Mouse (Mus musculus): ENCODE measurements at regions not wholly inside any gene's neighbourhood (a gene's known extent, or its start where the extent isn't known, plus 50 kb on each side); places are given as distances from the start of the nearest gene placed in this dataset.
"Not testable (repeated sequence)": the region's sequence is repeated elsewhere in the genome, so short reads cannot be mapped to it uniquely, and the experiment has no call there.

GRCm38 (mm10) chr14:53635206-53635605 lies 618.7 kb downstream of the Dad1 start:
- not testable (repeated sequence) for TF ChIP-seq CTCF (IDR thresholded peaks at IDR 0.05; ENCODE audit: extremely low read depth, insufficient read depth, insufficient read length, insufficient replicate concordance); POLR2A (IDR thresholded peaks at IDR 0.05; ENCODE audit: low read depth, low read length)

Measured in spleen, adult 2 months (tissue).